Mouse (Mus musculus): ENCODE results near the gene Cbarp. TPM values are rescaled to one million over a fixed set of nuclear protein-coding genes. Genes with fewer than 3 reads are reported as not detected.

The Cbarp gene
- 6.8 TPM for polyA plus RNA-seq (2014; fragmentation: Illumina TruSeq; extraction: RNeasy Lipid Tissue Mini Kit (QIAGEN cat#74804); ENCODE audit: insufficient read depth, low read depth, low replicate concordance)

GRCm38 (mm10) chr10:80140666-80141035 lies at the start of gene Cbarp:
Cbarp (minus strand) TSS chr10:80140835.

DNA sequence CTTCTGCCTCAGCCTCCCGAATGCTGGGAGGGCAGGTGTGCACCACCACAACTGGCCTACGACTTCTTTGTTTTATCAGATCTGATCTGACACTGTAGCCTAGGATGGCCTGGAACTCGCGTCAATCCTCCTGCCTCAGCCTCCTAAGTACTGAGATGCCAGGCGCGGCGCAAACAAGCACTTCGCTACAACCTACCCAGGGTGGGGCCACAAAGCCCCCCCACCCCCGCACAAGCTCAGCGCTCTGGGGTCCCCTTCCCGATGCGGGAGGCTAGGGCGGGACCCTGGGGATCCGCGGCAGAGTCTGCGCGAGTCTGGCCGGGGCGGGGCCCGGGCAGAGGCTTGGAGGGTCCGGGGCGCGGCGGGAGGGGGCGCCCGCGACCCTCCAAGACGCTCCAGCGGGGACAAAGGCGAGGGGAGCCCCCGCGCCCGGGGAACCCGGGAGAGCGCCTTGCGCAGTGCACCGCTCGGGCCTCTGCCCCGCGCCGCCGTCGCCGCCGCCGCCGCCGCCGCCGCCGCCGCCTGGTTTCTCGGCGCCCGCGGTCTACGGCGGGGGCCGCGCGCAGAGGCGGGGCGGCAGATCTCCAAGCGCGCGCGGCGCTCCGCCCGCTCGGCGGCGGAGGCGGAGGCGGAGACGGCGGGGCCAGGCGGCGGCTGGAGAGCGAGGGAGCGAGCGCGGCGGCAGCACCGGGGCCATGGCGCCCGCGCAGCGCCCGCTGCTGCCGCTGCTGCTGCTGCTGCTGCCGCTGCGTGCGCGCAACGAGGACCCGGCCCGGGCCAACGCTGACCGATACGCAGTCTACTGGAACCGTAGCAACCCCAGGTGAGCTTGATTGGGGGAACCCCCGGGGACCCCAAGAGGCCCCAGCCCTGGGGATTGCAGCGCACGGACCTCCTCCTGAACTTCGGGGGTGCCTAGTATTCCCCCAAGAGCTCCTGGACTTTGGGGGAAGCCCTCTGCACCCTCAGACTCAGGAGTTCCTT lies 38.7 kb upstream of the Cbarp start, which contains the start of gene Efna2:
Gene Efna2 (plus strand): TSS at position 415 of the 984 bp plus-strand sequence.

DNA sequence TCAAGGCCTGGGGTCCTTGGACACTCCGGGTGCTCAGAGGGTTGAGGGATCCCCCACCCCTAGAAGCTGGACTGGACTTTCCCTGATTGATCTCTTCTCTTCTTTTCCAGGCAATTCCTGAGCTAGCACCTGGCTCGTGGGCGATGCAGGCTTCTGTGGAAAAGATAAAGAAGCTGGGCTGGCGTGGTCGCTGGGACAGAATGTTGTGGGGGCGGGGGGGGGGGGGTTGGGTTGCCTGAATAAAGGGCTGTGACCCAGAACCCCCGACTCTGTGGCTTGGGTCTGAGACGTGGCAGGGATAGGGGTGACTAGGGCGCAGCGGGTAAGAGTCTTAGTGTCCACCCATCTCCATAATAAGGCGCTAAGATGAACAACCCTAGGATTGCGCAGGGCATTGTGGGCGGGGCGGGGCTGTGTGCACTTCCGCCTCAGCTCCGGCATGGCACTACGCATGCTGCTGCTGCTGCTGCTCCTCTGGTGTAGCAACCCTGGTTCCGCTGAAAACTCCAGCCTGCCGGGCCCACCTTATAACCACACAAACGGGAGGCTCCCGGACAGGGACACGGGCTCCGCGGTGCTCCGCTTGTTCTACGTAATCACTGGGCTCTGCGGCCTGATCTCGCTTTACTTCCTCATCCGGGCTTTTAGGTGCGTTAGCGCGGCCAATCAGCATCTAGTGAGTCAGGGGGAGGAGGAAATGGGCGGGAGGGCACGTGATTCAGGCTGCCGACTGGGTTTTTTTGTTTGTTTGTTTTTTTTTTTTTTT lies 32.1 kb upstream of the Cbarp start, which contains the start of gene 1600002K03Rik:
Gene 1600002K03Rik (plus strand): TSS at position 418 of the 766 bp plus-strand sequence.

DNA sequence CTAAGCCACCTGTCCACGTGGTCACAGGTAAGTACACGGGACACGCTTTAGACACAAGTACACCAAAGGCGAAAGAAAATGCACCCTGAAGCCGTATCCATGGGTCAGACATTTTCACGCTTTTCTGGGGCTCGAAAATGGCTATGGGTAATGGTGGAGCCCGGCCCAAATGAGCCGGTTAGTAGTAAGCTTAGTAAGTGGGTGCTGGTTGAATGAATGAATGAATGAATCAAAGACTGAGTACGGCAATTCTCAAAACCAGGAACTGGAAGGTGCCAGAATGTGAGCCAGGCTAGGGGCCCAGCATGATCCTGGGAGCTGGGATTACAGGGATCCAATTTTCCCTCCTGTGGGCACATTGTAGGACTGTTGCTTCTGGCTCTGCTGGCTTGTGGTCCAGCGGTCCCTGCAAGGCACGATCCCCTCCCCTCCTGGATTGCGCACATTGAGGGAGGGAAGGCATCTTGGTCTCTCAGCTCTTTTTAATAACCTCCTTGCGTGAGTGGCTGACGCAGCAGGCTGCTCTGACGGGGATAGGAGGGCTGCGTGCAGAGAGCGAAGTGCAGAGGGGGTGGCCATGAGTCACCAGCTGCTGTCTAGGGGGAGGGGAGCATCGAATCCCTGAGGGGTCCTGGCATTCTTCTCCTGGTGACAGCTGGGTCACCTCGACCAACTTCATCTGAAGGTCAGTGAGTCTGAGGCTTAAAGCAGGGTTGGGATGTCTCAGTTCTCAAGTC lies 24.9 kb upstream of the Cbarp start, which contains the start of gene Cirbp:
Gene Cirbp (plus strand): TSS at position 594 of the 737 bp plus-strand sequence.

GRCm38 (mm10) chr10:80147719-80148601 lies 7.3 kb upstream of the Cbarp start, which contains the start of gene Midn:
Midn (plus strand) TSS chr10:80148272.

GRCm38 (mm10) chr10:80138553-80139438 lies 1.8 kb downstream of the Cbarp start, which contains the start of gene Atp5d:
Atp5d (plus strand) TSS chr10:80138632.

GRCm38 (mm10) chr10:80115290-80115943 lies 25.2 kb downstream of the Cbarp start, which contains the start of gene Stk11:
Stk11 (plus strand) TSS chr10:80115803.

GRCm38 (mm10) chr10:80105460-80105859 lies 35.2 kb downstream of the Cbarp start, which contains the start of gene Sbno2:
Sbno2 (minus strand) TSS chr10:80105571.

Other genes with a start within 250 kb of the Cbarp start
- 873 TPM for gene Cfd, start 250.0 kb downstream of the Cbarp start, polyA plus RNA-seq (2014; fragmentation: Illumina TruSeq; extraction: RNeasy Lipid Tissue Mini Kit (QIAGEN cat#74804); ENCODE audit: insufficient read depth, low read depth, low replicate concordance)
- gene Med16, start 231.9 kb downstream of the Cbarp start, polyA plus RNA-seq (2014; fragmentation: Illumina TruSeq; extraction: RNeasy Lipid Tissue Mini Kit (QIAGEN cat#74804); ENCODE audit: insufficient read depth, low read depth, low replicate concordance): 12.4 TPM
- not detected for gene Gm26602, start 230.0 kb downstream of the Cbarp start, polyA plus RNA-seq (2014; fragmentation: Illumina TruSeq; extraction: RNeasy Lipid Tissue Mini Kit (QIAGEN cat#74804); ENCODE audit: insufficient read depth, low read depth, low replicate concordance)
- 3.0 TPM for gene Kiss1r, start 223.9 kb downstream of the Cbarp start, polyA plus RNA-seq (2014; fragmentation: Illumina TruSeq; extraction: RNeasy Lipid Tissue Mini Kit (QIAGEN cat#74804); ENCODE audit: insufficient read depth, low read depth, low replicate concordance)
- gene R3hdm4, start 219.6 kb downstream of the Cbarp start, polyA plus RNA-seq (2014; fragmentation: Illumina TruSeq; extraction: RNeasy Lipid Tissue Mini Kit (QIAGEN cat#74804); ENCODE audit: insufficient read depth, low read depth, low replicate concordance): 59.6 TPM
- gene Arid3a, start 213.8 kb downstream of the Cbarp start, polyA plus RNA-seq (2014; fragmentation: Illumina TruSeq; extraction: RNeasy Lipid Tissue Mini Kit (QIAGEN cat#74804); ENCODE audit: insufficient read depth, low read depth, low replicate concordance): 2.2 TPM
- gene Wdr18, start 180.7 kb downstream of the Cbarp start, polyA plus RNA-seq (2014; fragmentation: Illumina TruSeq; extraction: RNeasy Lipid Tissue Mini Kit (QIAGEN cat#74804); ENCODE audit: insufficient read depth, low read depth, low replicate concordance): 25.0 TPM
- not detected for gene Grin3b, start 170.1 kb downstream of the Cbarp start, polyA plus RNA-seq (2014; fragmentation: Illumina TruSeq; extraction: RNeasy Lipid Tissue Mini Kit (QIAGEN cat#74804); ENCODE audit: insufficient read depth, low read depth, low replicate concordance)
- 67.1 TPM for gene Tmem259, start 156.5 kb downstream of the Cbarp start, polyA plus RNA-seq (2014; fragmentation: Illumina TruSeq; extraction: RNeasy Lipid Tissue Mini Kit (QIAGEN cat#74804); ENCODE audit: insufficient read depth, low read depth, low replicate concordance)
- 208 TPM for gene Cnn2, start 152.3 kb downstream of the Cbarp start, polyA plus RNA-seq (2014; fragmentation: Illumina TruSeq; extraction: RNeasy Lipid Tissue Mini Kit (QIAGEN cat#74804); ENCODE audit: insufficient read depth, low read depth, low replicate concordance)
- gene Abca7, start 144.3 kb downstream of the Cbarp start, polyA plus RNA-seq (2014; fragmentation: Illumina TruSeq; extraction: RNeasy Lipid Tissue Mini Kit (QIAGEN cat#74804); ENCODE audit: insufficient read depth, low read depth, low replicate concordance): 7.0 TPM
- gene Arhgap45, start 124.2 kb downstream of the Cbarp start, polyA plus RNA-seq (2014; fragmentation: Illumina TruSeq; extraction: RNeasy Lipid Tissue Mini Kit (QIAGEN cat#74804); ENCODE audit: insufficient read depth, low read depth, low replicate concordance): 36.5 TPM
- 120 TPM for gene Polr2e, start 101.0 kb downstream of the Cbarp start, polyA plus RNA-seq (2014; fragmentation: Illumina TruSeq; extraction: RNeasy Lipid Tissue Mini Kit (QIAGEN cat#74804); ENCODE audit: insufficient read depth, low read depth, low replicate concordance)
- 1,013 TPM for gene Gpx4, start 93.7 kb downstream of the Cbarp start, polyA plus RNA-seq (2014; fragmentation: Illumina TruSeq; extraction: RNeasy Lipid Tissue Mini Kit (QIAGEN cat#74804); ENCODE audit: insufficient read depth, low read depth, low replicate concordance)
- 13.9 TPM for gene Sbno2, start 35.3 kb downstream of the Cbarp start, polyA plus RNA-seq (2014; fragmentation: Illumina TruSeq; extraction: RNeasy Lipid Tissue Mini Kit (QIAGEN cat#74804); ENCODE audit: insufficient read depth, low read depth, low replicate concordance)
- gene Stk11, start 25.0 kb downstream of the Cbarp start, polyA plus RNA-seq (2014; fragmentation: Illumina TruSeq; extraction: RNeasy Lipid Tissue Mini Kit (QIAGEN cat#74804); ENCODE audit: insufficient read depth, low read depth, low replicate concordance): 98.1 TPM
- 267 TPM for gene Atp5d, start 2.2 kb downstream of the Cbarp start, polyA plus RNA-seq (2014; fragmentation: Illumina TruSeq; extraction: RNeasy Lipid Tissue Mini Kit (QIAGEN cat#74804); ENCODE audit: insufficient read depth, low read depth, low replicate concordance)
- 24.9 TPM for gene Midn, start 7.4 kb upstream of the Cbarp start, polyA plus RNA-seq (2014; fragmentation: Illumina TruSeq; extraction: RNeasy Lipid Tissue Mini Kit (QIAGEN cat#74804); ENCODE audit: insufficient read depth, low read depth, low replicate concordance)
- gene Cirbp, start 25.1 kb upstream of the Cbarp start, polyA plus RNA-seq (2014; fragmentation: Illumina TruSeq; extraction: RNeasy Lipid Tissue Mini Kit (QIAGEN cat#74804); ENCODE audit: insufficient read depth, low read depth, low replicate concordance): 84.5 TPM
- 27.6 TPM for gene 1600002K03Rik, start 32.1 kb upstream of the Cbarp start, polyA plus RNA-seq (2014; fragmentation: Illumina TruSeq; extraction: RNeasy Lipid Tissue Mini Kit (QIAGEN cat#74804); ENCODE audit: insufficient read depth, low read depth, low replicate concordance)
- 1.1 TPM for gene Efna2, start 38.6 kb upstream of the Cbarp start, polyA plus RNA-seq (2014; fragmentation: Illumina TruSeq; extraction: RNeasy Lipid Tissue Mini Kit (QIAGEN cat#74804); ENCODE audit: insufficient read depth, low read depth, low replicate concordance)
- 23.2 TPM for gene Mum1, start 85.6 kb upstream of the Cbarp start, polyA plus RNA-seq (2014; fragmentation: Illumina TruSeq; extraction: RNeasy Lipid Tissue Mini Kit (QIAGEN cat#74804); ENCODE audit: insufficient read depth, low read depth, low replicate concordance)
- gene Ndufs7, start 108.3 kb upstream of the Cbarp start, polyA plus RNA-seq (2014; fragmentation: Illumina TruSeq; extraction: RNeasy Lipid Tissue Mini Kit (QIAGEN cat#74804); ENCODE audit: insufficient read depth, low read depth, low replicate concordance): 159 TPM
- gene Gamt, start 120.2 kb upstream of the Cbarp start, polyA plus RNA-seq (2014; fragmentation: Illumina TruSeq; extraction: RNeasy Lipid Tissue Mini Kit (QIAGEN cat#74804); ENCODE audit: insufficient read depth, low read depth, low replicate concordance): 15.2 TPM
- 33.6 TPM for gene Dazap1, start 120.7 kb upstream of the Cbarp start, polyA plus RNA-seq (2014; fragmentation: Illumina TruSeq; extraction: RNeasy Lipid Tissue Mini Kit (QIAGEN cat#74804); ENCODE audit: insufficient read depth, low read depth, low replicate concordance)
- 3,529 TPM for gene Rps15, start 151.6 kb upstream of the Cbarp start, polyA plus RNA-seq (2014; fragmentation: Illumina TruSeq; extraction: RNeasy Lipid Tissue Mini Kit (QIAGEN cat#74804); ENCODE audit: insufficient read depth, low read depth, low replicate concordance)
- gene Apc2, start 155.1 kb upstream of the Cbarp start, polyA plus RNA-seq (2014; fragmentation: Illumina TruSeq; extraction: RNeasy Lipid Tissue Mini Kit (QIAGEN cat#74804); ENCODE audit: insufficient read depth, low read depth, low replicate concordance): 0.46 TPM
- gene 2310011J03Rik, start 179.7 kb upstream of the Cbarp start, polyA plus RNA-seq (2014; fragmentation: Illumina TruSeq; extraction: RNeasy Lipid Tissue Mini Kit (QIAGEN cat#74804); ENCODE audit: insufficient read depth, low read depth, low replicate concordance): 50.0 TPM
- 2.0 TPM for gene Pcsk4, start 188.7 kb upstream of the Cbarp start, polyA plus RNA-seq (2014; fragmentation: Illumina TruSeq; extraction: RNeasy Lipid Tissue Mini Kit (QIAGEN cat#74804); ENCODE audit: insufficient read depth, low read depth, low replicate concordance)
- 12.2 TPM for gene Reep6, start 189.1 kb upstream of the Cbarp start, polyA plus RNA-seq (2014; fragmentation: Illumina TruSeq; extraction: RNeasy Lipid Tissue Mini Kit (QIAGEN cat#74804); ENCODE audit: insufficient read depth, low read depth, low replicate concordance)
- gene Adamtsl5, start 207.6 kb upstream of the Cbarp start, polyA plus RNA-seq (2014; fragmentation: Illumina TruSeq; extraction: RNeasy Lipid Tissue Mini Kit (QIAGEN cat#74804); ENCODE audit: insufficient read depth, low read depth, low replicate concordance): 21.3 TPM
- 1.6 TPM for gene Plk5, start 215.6 kb upstream of the Cbarp start, polyA plus RNA-seq (2014; fragmentation: Illumina TruSeq; extraction: RNeasy Lipid Tissue Mini Kit (QIAGEN cat#74804); ENCODE audit: insufficient read depth, low read depth, low replicate concordance)
- gene Mex3d, start 246.8 kb upstream of the Cbarp start, polyA plus RNA-seq (2014; fragmentation: Illumina TruSeq; extraction: RNeasy Lipid Tissue Mini Kit (QIAGEN cat#74804); ENCODE audit: insufficient read depth, low read depth, low replicate concordance): 6.8 TPM